Mouse (Mus musculus) forebrain, embryonic 15.5 days (tissue): Measurements from ENCODE around the gene Cpm. TPM values are rescaled to one million over a fixed set of nuclear protein-coding genes. Genes with fewer than 3 reads are reported as not detected.
"Not testable (repeated sequence)": the region's sequence is repeated elsewhere in the genome, so short reads cannot be mapped to it uniquely, and the experiment has no call there.

Experiments used
- ATAC-seq: fragments of 200-750 bp; cut with Nextera tagmentation; replicated peaks from 2 replicates; pipeline ENCODE4 v1.8.0; 2017; ENCODE audit warnings: mild to moderate bottlenecking, moderate TSS enrichment, moderate library complexity
- H3K27ac ChIP-seq: fragments of 300-500 bp; sonication (generic); replicated peaks from 2 replicates; pipeline ENCODE4 v1.5.1; 2015; ENCODE audit warnings: mild to moderate bottlenecking, inconsistent platforms
- H3K27me3 ChIP-seq: fragments of 300-500 bp; sonication (generic); 2 replicates; pipeline ENCODE4 v1.6.1; 2015; ENCODE audit warnings: inconsistent platforms
- H3K36me3 ChIP-seq: fragments of 300-500 bp; sonication (generic); 2 replicates; pipeline ENCODE4 v1.6.1; 2015; ENCODE audit warnings: mild to moderate bottlenecking, inconsistent platforms
- H3K4me1 ChIP-seq: fragments of 300-500 bp; sonication (generic); 2 replicates; pipeline ENCODE4 v1.6.1; 2015; ENCODE audit warnings: inconsistent platforms
- H3K4me2 ChIP-seq: fragments of 300-500 bp; sonication (generic); replicated peaks from 2 replicates; pipeline ENCODE4 v1.6.1; 2015; ENCODE audit warnings: mild to moderate bottlenecking, inconsistent platforms
- H3K4me3 ChIP-seq: fragments of 300-500 bp; sonication (generic); 2 replicates; pipeline ENCODE4 v1.5.1; 2015; ENCODE audit warnings: mild to moderate bottlenecking, inconsistent platforms
- H3K9ac ChIP-seq: fragments of 300-500 bp; sonication (generic); replicated peaks from 2 replicates; pipeline ENCODE4 v1.6.1; 2015; ENCODE audit warnings: mild to moderate bottlenecking, inconsistent platforms
- H3K9me3 ChIP-seq: fragments of 300-500 bp; sonication (generic); 2 replicates; pipeline ENCODE4 v1.6.1; 2016; ENCODE audit warnings: inconsistent platforms
- WGBS: fragments of 180-500 bp; shearing (Covaris S2); methylation state at CpG from one replicate; pipeline ENCODE4 v1.1.7; 2015; ENCODE audit warnings: mixed read lengths; 5-methylcytosine and 5-hydroxymethylcytosine counted together
- polyA plus RNA-seq: library from polyadenylated mRNA; unstranded; fragments of >200 nt; fragmentation: Nextera tagmentation; extraction: Ambion mirVana; gene quantifications from 2 replicates; pipeline ENCODE4 v1.2.1, GENCODE M21; 2015

Gene Cpm
- polyA plus RNA-seq, 1 experiment from 2014 or later = 4.0 TPM

DNA sequence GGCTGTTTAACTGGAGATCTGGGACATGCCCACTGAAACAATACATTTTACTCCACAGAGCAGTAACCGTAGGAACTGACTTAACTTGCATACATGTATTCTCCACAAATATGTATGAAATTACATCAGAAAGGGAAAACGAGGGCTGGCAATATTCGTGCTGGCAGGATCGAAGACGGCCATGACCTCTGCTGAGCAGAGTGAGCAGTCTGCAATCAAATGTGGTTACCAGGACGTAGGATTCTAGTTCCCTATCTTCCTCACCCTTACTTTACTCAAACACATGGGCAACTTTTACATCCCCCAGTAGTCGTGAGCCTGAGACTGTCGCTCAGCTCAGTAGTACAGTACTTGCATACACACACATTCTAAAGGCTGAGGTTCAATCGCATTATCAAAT is 79.6 kb downstream of the Cpm start:
- WGBS = 90% methylated on average over 9 of the region's 9 CpGs
- no peak overlapping the region; the same call in 1 of the 2 replicates for H3K9ac ChIP-seq
- no peak for ATAC-seq

DNA sequence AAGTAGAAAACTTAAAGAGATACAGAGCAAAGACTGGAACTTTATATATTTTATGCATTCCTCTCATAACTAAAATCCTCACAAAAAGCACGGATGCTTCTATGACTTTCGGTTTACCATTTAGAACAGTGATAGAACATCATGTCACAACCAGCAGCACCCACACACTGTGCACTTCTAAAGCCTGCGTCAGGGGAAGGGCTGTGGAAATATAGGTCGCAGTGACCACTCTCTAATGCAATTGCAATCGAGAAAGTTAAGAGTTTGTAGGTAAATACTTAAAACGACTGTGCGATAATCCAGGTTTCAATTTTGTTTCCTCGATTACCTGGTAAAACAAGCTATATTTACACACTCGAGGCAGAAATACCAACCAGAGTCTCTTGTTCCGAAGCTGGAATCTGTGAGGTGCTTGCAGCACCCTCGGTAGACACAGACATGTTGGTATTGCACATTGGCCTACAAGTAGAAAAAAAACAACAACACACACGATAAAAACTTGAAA is 80.1 kb downstream of the Cpm start:
- no peaks in the 10 kb centered on the region for H3K27me3 ChIP-seq
- 56% methylated on average over 12 of the region's 12 CpGs for WGBS
- H3K9ac ChIP-seq = peak overlapping the region; percentile 100
- H3K36me3 ChIP-seq = peaks cover 27% of the 10 kb centered on the region
- H3K4me1 ChIP-seq = peaks cover 27% of the 10 kb centered on the region
- peak overlapping the region; percentile 99; the same call in 1 of the 2 replicates for H3K27ac ChIP-seq
- peak overlapping the region; percentile 99 for H3K4me3 ChIP-seq
- ATAC-seq = no peak
- no peaks in the 10 kb centered on the region for H3K9me3 ChIP-seq
- peak overlapping the region; percentile 64 for H3K4me2 ChIP-seq

More for the DNA sequence above, 79.6 kb downstream of the Cpm start:
- Histone ChIP-seq H3K36me3 (peaks cover 31% of the 10 kb centered on the region), H3K4me3 (peak overlapping the region; percentile 99), H3K4me1 (peaks cover 27% of the 10 kb centered on the region), H3K27ac (no peak overlapping the region), H3K4me2 (peak overlapping the region; percentile 64), H3K27me3 (no peaks in the 10 kb centered on the region), H3K9me3 (no peaks in the 10 kb centered on the region)

DNA sequence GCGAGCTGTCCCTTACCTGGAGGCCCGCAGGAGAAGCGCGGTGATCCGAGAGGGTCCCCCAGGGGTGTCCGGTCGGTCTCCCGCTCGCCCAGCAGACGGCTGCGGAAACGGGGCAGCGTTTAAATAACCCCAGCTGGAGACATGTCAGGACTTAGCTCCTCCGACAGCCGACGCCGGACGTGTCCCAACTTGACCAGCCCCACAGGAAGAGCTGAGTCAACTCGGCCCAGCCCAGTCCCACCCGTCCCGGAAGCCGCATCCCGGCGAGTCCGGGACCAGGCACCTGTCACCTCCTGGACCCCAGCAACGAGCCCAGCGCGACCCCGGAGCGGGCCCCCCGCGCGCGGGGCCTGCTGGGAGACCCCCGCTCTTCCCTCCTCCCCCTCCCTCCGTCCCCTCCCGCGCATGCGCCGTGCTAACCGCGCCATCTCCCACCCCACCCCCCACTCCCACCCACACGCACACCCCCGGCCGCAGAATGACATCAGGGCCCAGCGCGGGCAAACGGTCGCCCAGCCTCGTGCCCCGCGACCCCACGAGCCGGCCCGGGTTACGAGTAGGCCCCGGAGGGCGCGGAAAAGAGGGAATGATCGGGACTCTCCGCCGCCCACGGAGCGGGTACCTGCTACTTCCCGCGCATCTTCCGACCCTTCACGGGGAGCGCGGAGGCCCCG is 80.8 kb downstream of the Cpm start:
- Histone ChIP-seq H3K4me2 (peak overlapping the region; percentile 64), H3K27me3 (no peaks in the 10 kb centered on the region), H3K36me3 (peaks cover 20% of the 10 kb centered on the region), H3K4me3 (peak overlapping the region; percentile 99), H3K27ac (peak overlapping the region; percentile 99), H3K9ac (peak overlapping the region; percentile 100), H3K4me1 (peaks cover 27% of the 10 kb centered on the region), H3K9me3 (no peaks in the 10 kb centered on the region)
- peak; percentile 81 for ATAC-seq
- under 1% methylated on average over 57 of the region's 71 CpGs for WGBS

DNA sequence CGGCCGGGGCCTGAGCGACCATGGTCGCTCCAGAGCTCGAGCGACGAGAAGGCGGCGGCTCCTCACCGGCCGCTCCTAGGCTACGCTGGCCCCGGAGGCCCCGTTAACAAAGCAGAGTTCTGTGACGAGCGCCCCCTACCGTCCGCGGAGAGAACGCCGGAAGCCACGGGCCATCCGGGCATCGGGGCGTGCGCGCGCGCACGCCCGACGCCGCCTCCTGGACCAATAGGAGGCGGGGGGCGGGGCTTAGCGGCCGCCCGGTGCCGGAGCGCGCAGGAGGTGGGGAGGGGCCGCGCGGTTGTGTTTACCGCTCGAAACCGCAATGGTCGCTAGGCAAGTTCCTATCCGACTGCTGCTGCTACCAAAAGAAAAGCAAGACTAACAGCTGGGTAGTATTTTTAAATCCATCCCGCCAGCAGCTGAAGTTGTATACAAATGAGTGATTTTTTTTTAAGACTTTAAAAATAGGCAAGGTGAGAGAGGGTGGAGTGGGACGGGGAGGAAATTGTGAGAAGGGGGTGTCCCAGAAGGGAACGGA is 81.4 kb downstream of the Cpm start, which contains the start of gene Mdm2:
Gene Mdm2, minus strand, starts transcription at position 155 of the 538 bp plus-strand sequence.
- Histone ChIP-seq H3K4me2 (peak within 1 kb of the TSS; percentile 64), H3K27me3 (no peaks in the 10 kb centered on the region), H3K4me3 (peak within 1 kb of the TSS; percentile 99), H3K9me3 (no peaks in the 10 kb centered on the region), H3K9ac (peak within 1 kb of the TSS; percentile 100), H3K27ac (peak within 1 kb of the TSS; percentile 99), H3K36me3 (peaks cover 14% of the 10 kb centered on the region), H3K4me1 (peaks cover 27% of the 10 kb centered on the region)
- under 1% methylated on average over 52 of the region's 52 CpGs for WGBS
- peak; percentile 95 for ATAC-seq

GRCm38 (mm10) chr10:117711408-117711807 is 82.1 kb downstream of the Cpm start:
- Histone ChIP-seq H3K36me3 (peaks cover 10% of the 10 kb centered on the region), H3K27me3 (no peaks in the 10 kb centered on the region), H3K4me2 (peak overlapping the region; percentile 54), H3K4me3 (peak overlapping the region; percentile 99), H3K9me3 (no peaks in the 10 kb centered on the region), H3K9ac (peak overlapping the region; percentile 100; the same call in 1 of the 2 replicates), H3K4me1 (peaks cover 24% of the 10 kb centered on the region), H3K27ac (no peak overlapping the region)
- ATAC-seq = no peak
- 69% methylated on average over 5 of the region's 5 CpGs for WGBS

DNA sequence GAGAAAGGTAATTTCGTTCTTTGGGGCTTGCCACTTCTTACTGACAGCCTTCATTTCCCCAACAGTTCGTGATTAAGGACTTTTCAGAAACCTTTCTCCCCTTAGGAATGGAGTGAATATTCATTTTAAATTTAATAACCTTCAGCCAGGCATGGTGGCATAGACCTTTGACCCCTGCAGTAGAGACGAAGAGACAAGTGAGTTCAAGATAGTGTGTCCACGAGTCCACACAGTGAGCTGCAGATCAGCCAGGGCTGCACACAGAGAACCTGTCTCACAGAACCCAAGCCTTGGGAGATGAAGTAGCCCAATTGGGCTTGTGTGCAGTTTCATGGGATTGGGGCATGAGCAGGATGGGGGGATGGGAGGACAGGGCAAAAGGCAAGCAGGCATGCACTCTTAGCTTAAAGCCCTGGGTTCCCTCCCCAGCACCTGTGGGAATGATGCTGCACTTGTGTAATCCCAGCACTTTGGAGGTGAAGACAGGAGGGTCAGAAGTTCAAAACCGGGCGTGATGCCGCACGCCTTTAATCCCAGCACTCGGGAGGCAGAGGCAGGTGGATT is 83.0 kb downstream of the Cpm start:
- Histone ChIP-seq H3K4me3 (no peak overlapping the region), H3K9me3 (no peaks in the 10 kb centered on the region), H3K36me3 (peaks cover 3% of the 10 kb centered on the region; the same call in 1 of the 2 replicates), H3K27me3 (no peaks in the 10 kb centered on the region), H3K9ac (no peak overlapping the region), H3K27ac (no peak overlapping the region), H3K4me2 (no peak overlapping the region), H3K4me1 (peaks cover 18% of the 10 kb centered on the region)
- WGBS = 88% methylated on average over 9 of the region's 9 CpGs
- ATAC-seq = no peak

DNA sequence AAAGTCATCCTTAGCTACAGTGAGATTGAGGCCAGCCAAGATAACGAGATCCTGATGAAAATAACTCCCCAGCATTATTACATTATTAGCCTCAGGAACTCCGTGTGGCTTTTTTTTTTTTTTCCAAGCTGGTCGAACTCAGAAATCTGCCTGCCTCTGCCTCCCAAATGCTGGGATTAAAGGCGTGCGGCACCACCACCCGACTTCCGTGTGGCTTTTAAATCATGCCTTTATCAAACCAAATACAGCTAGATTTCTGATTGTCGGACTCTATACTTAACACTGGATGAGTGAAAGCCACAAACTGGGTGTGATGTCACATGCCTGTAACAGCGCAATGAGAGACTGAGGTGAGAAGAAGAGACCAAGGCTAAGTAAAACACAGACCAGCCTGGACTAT is 83.6 kb downstream of the Cpm start:
- ATAC-seq = no peak
- WGBS = 91% methylated on average over 9 of the region's 9 CpGs
- Histone ChIP-seq H3K9me3 (no peaks in the 10 kb centered on the region), H3K4me3 (no peak overlapping the region), H3K27ac (no peak overlapping the region), H3K9ac (no peak overlapping the region), H3K4me2 (no peak overlapping the region), H3K4me1 (peaks cover 18% of the 10 kb centered on the region), H3K27me3 (no peaks in the 10 kb centered on the region), H3K36me3 (no peaks in the 10 kb centered on the region)

- Histone ChIP-seq H3K36me3 (no peaks in the 10 kb centered on the region), H3K4me1 (peaks cover 22% of the 10 kb centered on the region), H3K9me3 (no peaks in the 10 kb centered on the region), H3K27ac (no peak overlapping the region), H3K4me2 (no peak overlapping the region), H3K4me3 (no peak overlapping the region), H3K27me3 (no peaks in the 10 kb centered on the region), H3K9ac (no peak overlapping the region)
- 96% methylated on average over 8 of the region's 8 CpGs for WGBS
- no peak for ATAC-seq
Observed at GRCm38 (mm10) chr10:117713466-117713865, 84.2 kb downstream of the Cpm start.

DNA sequence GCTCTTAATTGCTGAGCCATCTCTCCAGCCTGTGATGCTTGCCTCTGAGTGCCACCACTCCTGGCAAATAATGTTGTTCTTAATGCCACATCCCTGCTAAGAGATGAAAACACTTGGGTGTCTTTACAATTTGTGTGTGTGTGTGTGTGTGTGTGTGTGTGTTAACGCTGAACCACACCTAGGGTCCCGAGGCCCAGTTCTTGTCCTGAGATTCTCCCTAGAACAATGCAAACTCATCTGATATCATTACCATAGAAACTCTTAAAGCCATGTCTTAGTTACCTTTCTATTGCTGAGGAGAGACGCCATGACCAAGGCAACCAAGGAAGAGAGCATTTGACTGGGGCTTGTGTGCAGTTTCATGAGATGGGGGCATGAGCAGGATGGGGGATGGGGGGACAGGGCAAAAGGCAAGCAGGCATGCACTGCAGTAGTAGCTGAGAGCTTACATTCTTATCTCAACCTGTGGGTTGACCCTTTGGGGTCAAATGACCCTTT is 84.8 kb downstream of the Cpm start:
- no peaks in the 10 kb centered on the region for H3K27me3 ChIP-seq
- H3K9ac ChIP-seq = no peak overlapping the region
- no peaks in the 10 kb centered on the region for H3K36me3 ChIP-seq
- no peak for ATAC-seq
- H3K4me2 ChIP-seq = no peak overlapping the region
- H3K27ac ChIP-seq = no peak overlapping the region
- peaks cover 17% of the 10 kb centered on the region for H3K4me1 ChIP-seq
- H3K4me3 ChIP-seq = no peak overlapping the region
- no peaks in the 10 kb centered on the region for H3K9me3 ChIP-seq
- WGBS = 87% methylated on average over 3 of the region's 3 CpGs

DNA sequence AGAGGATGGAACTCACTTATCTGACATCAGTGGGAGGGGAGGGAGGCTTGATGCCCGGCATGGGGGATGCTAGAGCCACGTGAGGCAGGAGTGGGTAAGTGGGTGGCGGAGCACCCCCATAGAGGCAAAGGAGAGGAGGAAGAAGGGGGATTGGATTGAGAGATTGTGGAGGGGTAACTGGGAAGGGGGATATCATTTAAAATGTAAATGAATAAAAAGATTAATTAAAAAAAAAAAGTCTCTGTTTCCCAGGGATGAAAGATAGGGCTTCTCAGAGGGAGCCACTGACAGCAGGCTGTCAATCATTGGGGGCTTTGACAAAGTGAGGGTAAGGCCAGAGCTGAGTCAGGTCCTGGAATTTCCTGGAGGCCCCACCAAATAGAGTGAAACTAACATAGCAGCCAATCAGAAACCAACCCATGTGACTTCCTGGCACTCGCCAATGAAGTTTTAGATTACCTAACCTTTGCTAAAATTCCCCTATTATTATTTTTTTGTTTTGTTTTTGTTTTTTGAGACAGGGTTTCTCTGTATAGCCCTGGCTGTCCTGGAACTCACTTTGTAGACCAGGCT is 85.7 kb downstream of the Cpm start:
- Histone ChIP-seq H3K27me3 (no peaks in the 10 kb centered on the region), H3K36me3 (no peaks in the 10 kb centered on the region), H3K4me2 (no peak overlapping the region), H3K27ac (no peak overlapping the region), H3K9ac (no peak overlapping the region), H3K4me3 (no peak overlapping the region), H3K9me3 (no peaks in the 10 kb centered on the region), H3K4me1 (peaks cover 12% of the 10 kb centered on the region)
- ATAC-seq = no peak
- WGBS = 78% methylated on average over 4 of the region's 4 CpGs

GRCm38 (mm10) chr10:117715654-117716053 is 86.4 kb downstream of the Cpm start:
- ATAC-seq, H3K9me3 ChIP-seq, H3K4me3 ChIP-seq, H3K4me2 ChIP-seq, H3K27ac ChIP-seq, H3K36me3 ChIP-seq, H3K9ac ChIP-seq, H3K27me3 ChIP-seq: not testable (repeated sequence)
- H3K4me1 ChIP-seq = peaks cover 12% of the 10 kb centered on the region
- 93% methylated on average over 1 of the region's 1 CpGs for WGBS

GRCm38 (mm10) chr10:117716686-117717085 is 87.4 kb downstream of the Cpm start:
- WGBS = 92% methylated on average over 3 of the region's 3 CpGs
- Histone ChIP-seq H3K4me2 (no peak overlapping the region), H3K4me1 (peaks cover 5% of the 10 kb centered on the region; the same call in 1 of the 2 replicates), H3K27me3 (no peaks in the 10 kb centered on the region), H3K9me3 (no peaks in the 10 kb centered on the region), H3K27ac (no peak overlapping the region), H3K4me3 (no peak overlapping the region), H3K36me3 (no peaks in the 10 kb centered on the region), H3K9ac (no peak overlapping the region)
- no peak for ATAC-seq
